Mouse (Mus musculus) CH12.LX (cell line): ENCODE data around the gene Cdk9.

Source experiments
- CTCF ChIP-seq, 2 experiments: IDR thresholded peaks in 1 of 2; conservative IDR thresholded peaks in 1 of 2; 2 replicates each; pipeline ENCODE4 v1.5.1; 2011 to 2012; ENCODE audit warnings: low read depth in 2 of 2, low read length in 2 of 2, improper control_type of control experiment in 1 of 2, inconsistent platforms in 1 of 2, mild to moderate bottlenecking in 1 of 2, moderate library complexity in 1 of 2
- HCFC1 ChIP-seq: IDR thresholded peaks from 2 replicates; pipeline ENCODE4 v1.6.1; 2012; ENCODE audit warnings: low read depth, mild to moderate bottlenecking, inconsistent platforms, low read length, improper control_type of control experiment
- IRF4 ChIP-seq: IDR thresholded peaks from 2 replicates; pipeline ENCODE4 v1.6.1; 2014; ENCODE audit warnings: low read depth, mild to moderate bottlenecking, inconsistent platforms, low read length, improper control_type of control experiment
- KAT2A ChIP-seq: IDR thresholded peaks from 2 replicates; pipeline ENCODE4 v1.6.1; 2012; ENCODE audit warnings: low read length, improper control_type of control experiment, inconsistent platforms; ENCODE audit not compliant: insufficient replicate concordance
- MAFK ChIP-seq: IDR thresholded peaks from 2 replicates; pipeline ENCODE4 v1.6.1; 2011; ENCODE audit warnings: low read length, improper control_type of control experiment; ENCODE audit not compliant: insufficient replicate concordance
- NELFE ChIP-seq: IDR thresholded peaks from 2 replicates; pipeline ENCODE4 v1.6.1; 2011; ENCODE audit warnings: low read depth, low read length, improper control_type of control experiment
- POLR2A ChIP-seq: IDR thresholded peaks from 2 replicates; pipeline ENCODE4 v1.6.1; 2011; ENCODE audit warnings: low read depth, mild to moderate bottlenecking, improper control_type of control experiment, low read length
- USF2 ChIP-seq: conservative IDR thresholded peaks from 2 replicates; pipeline ENCODE4 v1.6.1; 2011; ENCODE audit warnings: low read depth, low read length, improper control_type of control experiment
- ZMIZ1 ChIP-seq: IDR thresholded peaks from 2 replicates; pipeline ENCODE4 v1.6.1; 2012; ENCODE audit warnings: low read depth, mild to moderate bottlenecking, inconsistent platforms, low read length, improper control_type of control experiment

GRCm38 (mm10) chr2:32677683-32678082, 35.2 kb downstream of the Cdk9 start:
- no peak for TF ChIP-seq POLR2A
- TF ChIP-seq CTCF (conservative IDR thresholded peaks at IDR 0.05 in 1 of 2, IDR thresholded peaks at IDR 0.05 in 1 of 2; ENCODE audit: low read depth in 2 of 2, low read length in 2 of 2) = no peak
- no peak for TF ChIP-seq KAT2A
- no peak for TF ChIP-seq MAFK
- TF ChIP-seq HCFC1 = no peak
- no peak for TF ChIP-seq USF2
- TF ChIP-seq IRF4 = no peak
- TF ChIP-seq ZMIZ1 = no peak
- TF ChIP-seq NELFE = no peak
